Mouse (Mus musculus) liver, postnatal 0 days (tissue): Measurements from ENCODE around the gene Nt5c3b. TPM values are rescaled to one million over a fixed set of nuclear protein-coding genes. Genes with fewer than 3 reads are reported as not detected.
A peak's percentile ranks its signal among the peaks of the same experiment; 100 is the strongest.

Experiments used
- ATAC-seq: fragments of 200-750 bp; cut with Nextera tagmentation; 2 replicates; pipeline ENCODE4 v1.8.0; 2017; ENCODE audit warnings: mild to moderate bottlenecking, moderate library complexity
- DNase-seq: peaks from one replicate; pipeline ENCODE4 v3.0.0-alpha.2; 2016
- H3K27ac ChIP-seq: fragments of 300-500 bp; sonication (generic); 2 replicates; pipeline ENCODE4 v1.5.1; 2014; ENCODE audit warnings: antibody characterized with exemption, moderate library complexity, mild to moderate bottlenecking, low read depth
- H3K27me3 ChIP-seq: fragments of 300-500 bp; sonication (generic); 2 replicates; pipeline ENCODE4 v1.6.1; 2014; ENCODE audit warnings: low read length, control low read depth, mixed read lengths; ENCODE audit not compliant: insufficient read depth
- H3K36me3 ChIP-seq: fragments of 300-500 bp; sonication (generic); replicated peaks from 2 replicates; pipeline ENCODE4 v1.6.1; 2014; ENCODE audit warnings: mild to moderate bottlenecking, control low read depth, low read length, moderate library complexity, mixed read lengths; ENCODE audit not compliant: insufficient read depth
- H3K4me1 ChIP-seq: fragments of 300-500 bp; sonication (generic); 2 replicates; pipeline ENCODE4 v1.6.1; 2014; ENCODE audit warnings: antibody characterized with exemption, mild to moderate bottlenecking, control low read depth; ENCODE audit not compliant: insufficient read depth
- H3K4me2 ChIP-seq: fragments of 300-500 bp; sonication (generic); 2 replicates; pipeline ENCODE4 v1.6.1; 2014; ENCODE audit warnings: low read depth, mild to moderate bottlenecking, low read length, moderate library complexity, mixed read lengths
- H3K4me3 ChIP-seq: fragments of 300-500 bp; sonication (generic); 2 replicates; pipeline ENCODE4 v1.5.1; 2014; ENCODE audit warnings: low read depth, low read length
- H3K9ac ChIP-seq: fragments of 300-500 bp; sonication (generic); replicated peaks from 2 replicates; pipeline ENCODE4 v1.6.1; 2014; ENCODE audit warnings: mild to moderate bottlenecking, moderate library complexity
- H3K9me3 ChIP-seq: fragments of 300-500 bp; sonication (generic); 2 replicates; pipeline ENCODE4 v1.6.1; 2016; ENCODE audit warnings: mild to moderate bottlenecking, control low read depth, low read length, mixed read lengths
- CTCF ChIP-seq: sonication (generic); IDR thresholded peaks from 2 replicates; pipeline ENCODE4 v1.5.1; 2016; ENCODE audit warnings: antibody characterized with exemption, low read depth
- EP300 ChIP-seq: IDR thresholded peaks from 2 replicates; pipeline ENCODE4 v1.6.1; 2016; ENCODE audit warnings: antibody characterized with exemption, low read depth, mild to moderate bottlenecking
- WGBS: fragments of 180-500 bp; shearing (Covaris S2); extraction: QIAGEN DNeasy Blood & Tissue Kit; methylation state at CpG from one replicate; pipeline ENCODE4 v1.1.7; 2014; ENCODE audit not compliant: insufficient replicate concordance; 5-methylcytosine and 5-hydroxymethylcytosine counted together
- polyA plus RNA-seq: library from polyadenylated mRNA; unstranded; fragments of >200 nt; fragmentation: Nextera tagmentation; extraction: Ambion mirVana; gene quantifications from 2 replicates; pipeline ENCODE4 v1.2.1, GENCODE M21; 2015

Gene Nt5c3b
- polyA plus RNA-seq, 1 experiment from 2014 or later, result 11.9 TPM

DNA sequence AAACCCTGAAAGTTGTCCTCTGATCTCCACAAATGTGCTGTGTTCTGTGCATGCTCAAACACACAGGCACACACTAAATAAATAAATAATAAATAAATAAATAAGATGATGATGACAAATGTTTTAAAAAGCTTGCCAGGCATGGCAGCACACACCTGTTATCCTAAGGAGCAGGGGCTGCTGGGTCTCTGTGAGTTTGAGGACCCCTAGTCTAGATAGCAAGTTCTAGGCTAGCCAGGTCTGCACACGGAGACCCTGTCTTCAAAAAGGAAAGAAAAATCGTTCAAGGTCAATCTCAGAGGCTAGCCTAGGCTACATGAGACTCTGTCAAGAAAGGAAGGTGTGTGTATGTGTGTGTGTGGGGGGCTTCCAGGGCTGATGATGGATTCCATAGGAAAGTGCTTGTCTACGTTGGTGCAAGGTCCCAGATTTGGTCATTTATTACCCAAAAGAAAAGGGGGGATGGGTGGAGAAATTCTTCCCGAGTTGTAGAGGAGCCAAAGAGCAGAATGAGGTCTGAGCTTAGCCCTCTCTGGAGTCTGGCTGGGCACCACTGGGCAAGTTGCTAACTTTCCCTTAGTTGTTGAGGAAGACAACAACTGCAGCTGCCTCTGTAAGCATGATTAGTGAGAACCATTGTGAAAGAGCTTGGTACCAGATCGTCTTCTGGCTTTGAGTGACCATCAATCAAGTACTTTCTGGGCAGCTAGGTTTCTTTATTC lies 47.1 kb downstream of the Nt5c3b start:
- DNase-seq (no peak), ATAC-seq (no peak)
- Histone ChIP-seq H3K36me3 (no peaks in the 10 kb centered on the region), H3K27ac (peak overlapping the region; percentile 41), H3K27me3 (no peaks in the 10 kb centered on the region), H3K4me1 (peaks cover 53% of the 10 kb centered on the region), H3K9me3 (no peaks in the 10 kb centered on the region), H3K4me2 (peak overlapping the region; percentile 66), H3K9ac (peak overlapping the region; percentile 49; the same call in 1 of the 2 replicates), H3K4me3 (0 out of 2 replicates have a peak overlapping the region, but pooled peaks have one; percentile 70)
- no peak for TF ChIP-seq EP300
- no peak for TF ChIP-seq CTCF
- 50% methylated on average over 5 of the region's 5 CpGs for WGBS

- Histone ChIP-seq H3K9ac (no peak overlapping the region), H3K4me1 (peaks cover 57% of the 10 kb centered on the region), H3K9me3 (no peaks in the 10 kb centered on the region), H3K27me3 (no peaks in the 10 kb centered on the region), H3K4me2 (no peak overlapping the region), H3K4me3 (no peak overlapping the region), H3K27ac (no peak overlapping the region), H3K36me3 (no peaks in the 10 kb centered on the region)
- TF ChIP-seq EP300 (no peak), CTCF (no peak)
- DNase-seq (no peak), ATAC-seq (no peak)
- WGBS, result 43% methylated on average over 7 of the region's 7 CpGs
These were observed 47.9 kb downstream of the Nt5c3b start for GRCm38 (mm10) chr11:100393733-100394132.

DNA sequence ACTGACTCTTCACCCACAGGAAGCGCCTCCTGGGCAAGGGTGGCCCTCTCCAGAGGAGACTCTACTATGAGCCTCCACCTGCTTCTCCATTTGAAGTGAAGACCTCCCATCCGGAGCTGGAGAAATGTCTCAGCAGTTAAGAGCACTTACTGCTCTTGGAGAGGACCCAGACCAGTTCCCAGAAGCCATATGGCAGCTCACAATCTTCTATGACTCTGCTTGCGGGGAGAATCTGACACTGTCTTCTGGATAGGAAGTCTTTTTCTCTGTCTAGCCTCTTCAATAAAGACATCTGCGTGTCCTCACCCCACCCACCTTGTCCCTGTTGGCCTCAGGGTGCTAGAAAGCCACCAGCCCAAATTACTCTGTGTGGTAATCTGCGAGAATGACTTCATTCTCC lies 48.6 kb downstream of the Nt5c3b start:
- no peak overlapping the region for H3K27ac ChIP-seq
- ATAC-seq, result no peak
- no peaks in the 10 kb centered on the region for H3K36me3 ChIP-seq
- no peak overlapping the region for H3K4me3 ChIP-seq
- no peaks in the 10 kb centered on the region for H3K9me3 ChIP-seq
- no peak overlapping the region for H3K4me2 ChIP-seq
- H3K4me1 ChIP-seq, result peaks cover 65% of the 10 kb centered on the region
- no peak overlapping the region for H3K9ac ChIP-seq
- H3K27me3 ChIP-seq, result no peaks in the 10 kb centered on the region
- DNase-seq, result no peak
- no peak for TF ChIP-seq CTCF
- no peak for TF ChIP-seq EP300
- 70% methylated on average over 5 of the region's 5 CpGs for WGBS

- ATAC-seq (no peak), DNase-seq (no peak)
- Histone ChIP-seq H3K36me3 (no peaks in the 10 kb centered on the region), H3K9ac (no peak overlapping the region), H3K4me2 (no peak overlapping the region), H3K27ac (0 out of 2 replicates have a peak overlapping the region, but pooled peaks have one; percentile 6), H3K27me3 (no peaks in the 10 kb centered on the region), H3K9me3 (no peaks in the 10 kb centered on the region), H3K4me3 (no peak overlapping the region), H3K4me1 (peaks cover 70% of the 10 kb centered on the region)
- 84% methylated on average over 7 of the region's 7 CpGs for WGBS
- TF ChIP-seq EP300 (no peak), CTCF (no peak)
These were observed 49.7 kb downstream of the Nt5c3b start for GRCm38 (mm10) chr11:100391884-100392345.

- peak; percentile 70 for DNase-seq
- Histone ChIP-seq H3K36me3 (peaks cover 2% of the 10 kb centered on the region; the same call in 1 of the 2 replicates), H3K27me3 (no peaks in the 10 kb centered on the region), H3K4me3 (no peak overlapping the region), H3K27ac (peak overlapping the region; percentile 44; the same call in 1 of the 2 replicates), H3K4me2 (no peak overlapping the region), H3K9ac (no peak overlapping the region), H3K9me3 (no peaks in the 10 kb centered on the region), H3K4me1 (peaks cover 69% of the 10 kb centered on the region)
- TF ChIP-seq CTCF (no peak), EP300 (no peak)
- WGBS, result 42% methylated on average over 9 of the region's 9 CpGs
- ATAC-seq, result peak; percentile 79
These were observed 50.3 kb downstream of the Nt5c3b start for GRCm38 (mm10) chr11:100391081-100391883.

- WGBS, result 37% methylated on average over 8 of the region's 8 CpGs
These were observed 51.6 kb downstream of the Nt5c3b start for GRCm38 (mm10) chr11:100389931-100390445.

More at GRCm38 (mm10) chr11:100389931-100390445, 51.6 kb downstream of the Nt5c3b start:
- ATAC-seq (0 out of 2 replicates have a peak, but pooled peaks have one; percentile 3), DNase-seq (no peak)
- peaks cover 56% of the 10 kb centered on the region for H3K4me1 ChIP-seq
- no peak overlapping the region for H3K27ac ChIP-seq
- H3K4me2 ChIP-seq, result no peak overlapping the region
- H3K27me3 ChIP-seq, result no peaks in the 10 kb centered on the region
- no peaks in the 10 kb centered on the region for H3K9me3 ChIP-seq
- H3K36me3 ChIP-seq, result peaks cover 14% of the 10 kb centered on the region; the same call in 1 of the 2 replicates
- TF ChIP-seq CTCF (no peak), EP300 (no peak)
- no peak overlapping the region for H3K9ac ChIP-seq
- no peak overlapping the region for H3K4me3 ChIP-seq
